Mouse (Mus musculus) MEL (cell line): ENCODE measurements around the gene Amotl1.

Source experiments
- CTCF ChIP-seq, 3 experiments: IDR thresholded peaks in 2 of 3; conservative IDR thresholded peaks in 1 of 3; 2 replicates each; pipeline ENCODE4 v1.5.1; 2011 to 2012; ENCODE audit warnings: low read length in 3 of 3, low read depth in 2 of 3, mild to moderate bottlenecking in 2 of 3, improper control_type of control experiment in 1 of 3, inconsistent platforms in 1 of 3, mixed read lengths in 1 of 3, moderate library complexity in 1 of 3; ENCODE audit not compliant: control insufficient read depth in 1 of 3, insufficient read depth in 1 of 3, poor library complexity in 1 of 3, severe bottlenecking in 1 of 3
- POLR2A ChIP-seq, 2 experiments: IDR thresholded peaks; 2 replicates each; pipeline ENCODE4 v1.6.1; 2011 to 2012; ENCODE audit warnings: low read length in 2 of 2, mild to moderate bottlenecking in 2 of 2, control low read depth in 1 of 2, improper control_type of control experiment in 1 of 2, low read depth in 1 of 2, moderate library complexity in 1 of 2; ENCODE audit not compliant: control insufficient read depth in 1 of 2, insufficient read depth in 1 of 2, poor library complexity in 1 of 2

DNA sequence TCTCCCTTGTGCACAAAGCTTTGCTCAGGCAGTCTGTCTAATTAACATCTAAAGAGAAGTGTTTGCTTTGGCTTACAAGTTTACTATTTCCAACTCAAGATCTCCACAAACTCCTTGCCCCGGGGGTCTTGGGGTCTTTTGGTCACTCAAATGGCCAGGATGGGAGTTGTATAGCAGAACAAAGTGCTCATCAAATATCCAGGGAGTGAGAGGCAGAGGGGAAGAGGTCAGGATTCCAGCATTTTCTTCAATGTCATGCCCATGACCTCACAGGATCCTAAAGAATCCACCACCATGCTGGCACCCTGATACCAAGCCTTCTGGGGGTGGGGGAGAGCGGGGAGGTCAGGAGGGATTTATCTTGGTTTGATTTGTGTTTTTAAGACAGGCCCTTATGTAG, 35.7 kb upstream of the Amotl1 start:
- TF ChIP-seq POLR2A (IDR thresholded peaks at IDR 0.05; ENCODE audit: control insufficient read depth in 1 of 2, insufficient read depth in 1 of 2, low read depth in 1 of 2, low read length in 2 of 2, poor library complexity in 1 of 2) = no peak
- TF ChIP-seq CTCF (IDR thresholded peaks at IDR 0.05 in 2 of 3, conservative IDR thresholded peaks at IDR 0.05 in 1 of 3; ENCODE audit: control insufficient read depth in 1 of 3, insufficient read depth in 1 of 3, low read depth in 2 of 3, low read length in 3 of 3, poor library complexity in 1 of 3, severe bottlenecking in 1 of 3) = no peak
